Mouse (Mus musculus): Measurements from ENCODE around the gene Sel1l3. TPM values are rescaled to one million over a fixed set of nuclear protein-coding genes. Genes with fewer than 3 reads are reported as not detected.

The Sel1l3 gene
- polyA plus RNA-seq, 1 experiment from 2014 or later, result 11.1 TPM

DNA sequence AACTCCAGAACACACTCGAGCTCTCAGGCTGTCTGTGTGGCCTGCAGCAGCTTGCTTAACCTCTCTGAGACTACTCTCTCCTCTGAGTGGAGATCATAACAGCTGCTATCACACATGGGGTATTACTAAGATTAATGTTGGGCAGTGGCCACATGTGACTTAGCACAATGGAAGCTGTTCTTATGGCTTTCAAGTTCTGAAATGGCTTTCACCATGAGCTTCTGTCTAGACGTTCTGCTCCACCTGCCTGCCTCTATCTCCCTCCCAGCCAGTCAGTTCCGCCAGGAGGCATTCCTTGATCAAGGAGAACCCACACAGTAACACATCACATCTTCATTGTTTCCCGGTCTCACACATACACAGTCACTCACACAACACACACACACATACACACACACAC is 3.2 kb downstream of the Sel1l3 start:
- Histone ChIP-seq H3K9me3 (ENCODE audit: control insufficient read depth, low read length) (no peaks in the 10 kb centered on the region), H3K27ac (ENCODE audit: low read depth) (no peak overlapping the region), H3K36me3 (ENCODE audit: control insufficient read depth, insufficient read depth, low read length) (no peaks in the 10 kb centered on the region), H3K9ac (ENCODE audit: low read length) (no peak overlapping the region), H3K27me3 (replicated peaks; ENCODE audit: control insufficient read depth, insufficient read depth, low read length) (peaks cover 32% of the 10 kb centered on the region), H3K4me3 (ENCODE audit: low read depth, low read length) (no peak overlapping the region), H3K4me1 (replicated peaks; ENCODE audit: control insufficient read depth, insufficient read depth, low read length) (no peaks in the 10 kb centered on the region), H3K4me2 (ENCODE audit: low read length) (no peak overlapping the region)
- DNase-seq (ENCODE audit: low spot score) (no peak), ATAC-seq (replicated peaks; ENCODE audit: low FRiP score, low TSS enrichment, low read depth) (no peak)
- WGBS, result 75% methylated on average over 4 of the region's 4 CpGs

DNA sequence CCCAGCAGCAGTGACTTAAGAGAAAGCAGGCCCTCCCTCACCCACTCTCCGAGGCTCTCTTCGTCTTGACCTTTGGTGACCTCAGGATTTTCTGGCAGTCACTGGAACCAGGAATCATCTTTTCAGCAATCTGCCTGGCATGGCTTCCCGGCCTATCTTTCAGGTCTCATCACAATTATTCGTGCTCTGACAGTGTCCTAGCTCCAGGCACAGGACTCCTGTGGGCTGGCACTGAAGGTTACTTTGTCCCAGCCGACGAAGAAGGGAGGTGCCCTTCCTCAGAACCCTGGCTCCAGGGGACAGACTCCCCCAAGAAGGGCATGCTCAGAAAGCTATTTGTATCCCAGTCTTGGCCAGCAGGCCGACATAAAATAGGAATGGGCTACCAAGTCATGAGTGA is 4.0 kb downstream of the Sel1l3 start:
- H3K4me3 ChIP-seq (ENCODE audit: low read depth, low read length), result no peak overlapping the region
- H3K4me2 ChIP-seq (ENCODE audit: low read length), result no peak overlapping the region
- no peaks in the 10 kb centered on the region for H3K4me1 ChIP-seq (replicated peaks; ENCODE audit: control insufficient read depth, insufficient read depth, low read length)
- ATAC-seq (replicated peaks; ENCODE audit: low FRiP score, low TSS enrichment, low read depth) (no peak), DNase-seq (ENCODE audit: low spot score) (no peak)
- H3K27me3 ChIP-seq (replicated peaks; ENCODE audit: control insufficient read depth, insufficient read depth, low read length), result peaks cover 32% of the 10 kb centered on the region
- no peak overlapping the region for H3K27ac ChIP-seq (ENCODE audit: low read depth)
- WGBS, result 41% methylated on average over 7 of the region's 7 CpGs
- no peaks in the 10 kb centered on the region for H3K36me3 ChIP-seq (ENCODE audit: control insufficient read depth, insufficient read depth, low read length)
- H3K9ac ChIP-seq (ENCODE audit: low read length), result no peak overlapping the region
- no peaks in the 10 kb centered on the region for H3K9me3 ChIP-seq (ENCODE audit: control insufficient read depth, low read length)

DNA sequence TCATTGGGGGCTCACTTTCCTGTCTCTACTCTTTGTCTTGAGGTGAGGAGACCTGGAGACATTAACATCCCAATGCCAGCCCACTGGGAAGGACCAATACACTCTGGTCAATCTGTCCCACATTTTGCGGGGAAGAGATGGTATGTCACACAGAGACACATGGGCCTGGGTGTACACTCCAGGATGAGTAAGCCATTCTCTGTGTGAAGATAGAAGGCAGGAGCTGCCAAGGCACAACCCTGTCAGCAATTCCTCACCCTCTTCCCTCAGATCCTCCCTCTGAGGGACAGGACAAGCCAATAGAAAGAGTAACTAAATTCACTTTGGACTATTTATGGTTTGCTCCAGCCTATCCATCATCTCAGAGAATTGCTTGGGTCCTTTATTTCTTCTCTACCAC is 5.0 kb downstream of the Sel1l3 start:
- Histone ChIP-seq H3K9me3 (ENCODE audit: control insufficient read depth, low read length) (no peaks in the 10 kb centered on the region), H3K4me3 (ENCODE audit: low read depth, low read length) (no peak overlapping the region), H3K9ac (ENCODE audit: low read length) (no peak overlapping the region), H3K36me3 (ENCODE audit: control insufficient read depth, insufficient read depth, low read length) (no peaks in the 10 kb centered on the region), H3K4me1 (replicated peaks; ENCODE audit: control insufficient read depth, insufficient read depth, low read length) (no peaks in the 10 kb centered on the region), H3K27me3 (replicated peaks; ENCODE audit: control insufficient read depth, insufficient read depth, low read length) (peaks cover 25% of the 10 kb centered on the region), H3K4me2 (ENCODE audit: low read length) (no peak overlapping the region), H3K27ac (ENCODE audit: low read depth) (no peak overlapping the region)
- DNase-seq (ENCODE audit: low spot score) (no peak), ATAC-seq (replicated peaks; ENCODE audit: low FRiP score, low TSS enrichment, low read depth) (no peak)
- WGBS, result 79% methylated on average over 1 of the region's 1 CpGs

DNA sequence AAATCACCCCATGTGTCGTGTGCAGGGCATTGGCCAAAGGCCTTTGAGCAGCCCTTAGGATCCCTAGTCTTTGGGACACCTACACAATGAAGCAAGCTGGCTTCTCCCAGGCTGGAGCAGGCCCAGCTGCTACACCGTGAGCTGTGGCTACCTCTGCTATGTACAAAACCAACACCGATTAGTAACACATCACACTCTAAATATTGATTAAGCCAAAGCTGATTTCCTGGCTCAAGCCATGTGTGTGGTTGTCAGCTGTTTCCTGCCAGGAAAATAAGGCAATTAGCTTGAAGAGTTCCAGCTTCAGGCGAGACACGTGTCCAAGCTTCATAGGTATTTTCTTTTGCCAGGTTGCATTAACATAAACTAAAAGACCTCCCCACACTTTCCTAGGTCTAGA is 7.2 kb downstream of the Sel1l3 start:
- no peak for ATAC-seq (replicated peaks; ENCODE audit: low FRiP score, low TSS enrichment, low read depth)
- H3K36me3 ChIP-seq (ENCODE audit: control insufficient read depth, insufficient read depth, low read length), result no peaks in the 10 kb centered on the region
- no peak overlapping the region for H3K9ac ChIP-seq (ENCODE audit: low read length)
- no peaks in the 10 kb centered on the region for H3K9me3 ChIP-seq (ENCODE audit: control insufficient read depth, low read length)
- H3K4me2 ChIP-seq (ENCODE audit: low read length), result no peak overlapping the region
- no peak for DNase-seq (ENCODE audit: low spot score)
- no peaks in the 10 kb centered on the region for H3K4me1 ChIP-seq (replicated peaks; ENCODE audit: control insufficient read depth, insufficient read depth, low read length)
- no peak overlapping the region for H3K4me3 ChIP-seq (ENCODE audit: low read depth, low read length)
- 70% methylated on average over 5 of the region's 5 CpGs for WGBS
- H3K27me3 ChIP-seq (replicated peaks; ENCODE audit: control insufficient read depth, insufficient read depth, low read length), result peaks cover 6% of the 10 kb centered on the region
- H3K27ac ChIP-seq (ENCODE audit: low read depth), result no peak overlapping the region

DNA sequence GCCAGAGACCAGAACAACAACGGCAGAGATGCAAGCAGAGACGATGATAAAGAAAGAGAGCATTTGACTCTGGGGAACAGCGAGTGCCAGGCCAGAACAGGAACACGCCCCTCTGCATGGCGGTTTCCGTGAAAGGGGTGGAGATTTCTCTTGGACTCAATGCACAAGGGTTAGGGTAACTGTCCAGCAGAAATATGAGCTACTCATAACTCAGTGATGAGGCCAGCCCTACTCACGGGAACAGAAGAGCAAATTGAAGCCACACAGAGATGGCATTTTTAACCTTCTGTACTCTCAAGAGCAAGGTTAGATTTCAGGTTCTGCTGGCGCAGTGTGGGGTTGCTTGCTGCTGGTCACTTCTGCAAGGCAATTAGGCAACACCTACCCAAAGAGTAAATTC is 11.0 kb downstream of the Sel1l3 start:
- Histone ChIP-seq H3K27ac (ENCODE audit: low read depth) (no peak overlapping the region), H3K4me1 (replicated peaks; ENCODE audit: control insufficient read depth, insufficient read depth, low read length) (no peaks in the 10 kb centered on the region), H3K9me3 (ENCODE audit: control insufficient read depth, low read length) (no peaks in the 10 kb centered on the region), H3K4me3 (ENCODE audit: low read depth, low read length) (no peak overlapping the region), H3K9ac (ENCODE audit: low read length) (no peak overlapping the region), H3K36me3 (ENCODE audit: control insufficient read depth, insufficient read depth, low read length) (no peaks in the 10 kb centered on the region), H3K4me2 (ENCODE audit: low read length) (no peak overlapping the region), H3K27me3 (replicated peaks; ENCODE audit: control insufficient read depth, insufficient read depth, low read length) (no peaks in the 10 kb centered on the region)
- ATAC-seq (replicated peaks; ENCODE audit: low FRiP score, low TSS enrichment, low read depth) (no peak), DNase-seq (ENCODE audit: low spot score) (no peak)
- 71% methylated on average over 8 of the region's 8 CpGs for WGBS

DNA sequence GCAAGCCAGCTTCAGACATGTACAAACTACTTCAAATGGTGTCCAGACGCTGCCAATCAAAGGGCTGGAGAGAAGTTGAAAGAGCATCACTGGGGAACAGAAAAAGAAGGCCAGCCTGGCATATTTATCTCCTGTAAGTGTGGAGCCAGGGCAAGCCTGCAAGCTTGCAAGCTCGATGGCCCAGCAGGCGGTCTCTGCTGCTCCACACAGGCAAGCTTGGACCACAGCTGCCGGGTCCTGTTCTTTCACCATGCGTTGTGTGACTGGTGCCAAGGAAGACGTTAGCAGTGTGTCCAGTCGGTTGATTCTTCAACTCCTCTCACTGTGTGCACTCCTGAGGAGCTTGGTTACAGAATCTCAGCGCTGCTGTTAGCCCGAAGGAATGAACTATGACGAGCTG is 12.9 kb downstream of the Sel1l3 start:
- ATAC-seq (replicated peaks; ENCODE audit: low FRiP score, low TSS enrichment, low read depth) (no peak), DNase-seq (ENCODE audit: low spot score) (no peak)
- no peak overlapping the region for H3K9ac ChIP-seq (ENCODE audit: low read length)
- 87% methylated on average over 10 of the region's 10 CpGs for WGBS
- no peak overlapping the region for H3K4me3 ChIP-seq (ENCODE audit: low read depth, low read length)
- no peaks in the 10 kb centered on the region for H3K27me3 ChIP-seq (replicated peaks; ENCODE audit: control insufficient read depth, insufficient read depth, low read length)
- no peaks in the 10 kb centered on the region for H3K9me3 ChIP-seq (ENCODE audit: control insufficient read depth, low read length)
- no peaks in the 10 kb centered on the region for H3K4me1 ChIP-seq (replicated peaks; ENCODE audit: control insufficient read depth, insufficient read depth, low read length)
- no peak overlapping the region for H3K4me2 ChIP-seq (ENCODE audit: low read length)
- no peaks in the 10 kb centered on the region for H3K36me3 ChIP-seq (ENCODE audit: control insufficient read depth, insufficient read depth, low read length)
- no peak overlapping the region for H3K27ac ChIP-seq (ENCODE audit: low read depth)

DNA sequence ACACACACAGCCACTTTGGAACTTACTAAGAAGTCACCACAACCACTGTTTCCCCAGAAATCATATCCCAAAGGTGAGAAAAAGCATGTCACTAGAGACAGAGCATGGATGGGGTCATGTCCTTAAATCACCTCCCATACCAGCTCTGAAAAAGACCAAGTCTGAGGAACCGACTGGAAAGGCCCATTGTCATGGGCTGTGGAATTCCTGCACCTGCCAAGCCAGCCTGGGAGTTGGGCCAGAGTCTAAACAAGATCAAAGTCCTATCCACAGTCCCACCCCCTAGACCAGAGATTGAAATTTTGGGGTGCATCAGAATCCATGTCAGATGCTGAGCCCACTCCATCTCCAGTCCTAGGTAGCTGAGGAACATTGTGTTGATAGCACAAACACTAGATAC is 15.3 kb downstream of the Sel1l3 start:
- no peak for ATAC-seq (replicated peaks; ENCODE audit: low FRiP score, low TSS enrichment, low read depth)
- H3K4me1 ChIP-seq (replicated peaks; ENCODE audit: control insufficient read depth, insufficient read depth, low read length), result no peaks in the 10 kb centered on the region
- DNase-seq (ENCODE audit: low spot score), result no peak
- no peak overlapping the region for H3K9ac ChIP-seq (ENCODE audit: low read length)
- no peaks in the 10 kb centered on the region for H3K27me3 ChIP-seq (replicated peaks; ENCODE audit: control insufficient read depth, insufficient read depth, low read length)
- no peak overlapping the region for H3K27ac ChIP-seq (ENCODE audit: low read depth)
- H3K4me3 ChIP-seq (ENCODE audit: low read depth, low read length), result no peak overlapping the region
- 82% methylated on average over 1 of the region's 1 CpGs for WGBS
- no peaks in the 10 kb centered on the region for H3K9me3 ChIP-seq (ENCODE audit: control insufficient read depth, low read length)
- no peak overlapping the region for H3K4me2 ChIP-seq (ENCODE audit: low read length)
- no peaks in the 10 kb centered on the region for H3K36me3 ChIP-seq (ENCODE audit: control insufficient read depth, insufficient read depth, low read length)

DNA sequence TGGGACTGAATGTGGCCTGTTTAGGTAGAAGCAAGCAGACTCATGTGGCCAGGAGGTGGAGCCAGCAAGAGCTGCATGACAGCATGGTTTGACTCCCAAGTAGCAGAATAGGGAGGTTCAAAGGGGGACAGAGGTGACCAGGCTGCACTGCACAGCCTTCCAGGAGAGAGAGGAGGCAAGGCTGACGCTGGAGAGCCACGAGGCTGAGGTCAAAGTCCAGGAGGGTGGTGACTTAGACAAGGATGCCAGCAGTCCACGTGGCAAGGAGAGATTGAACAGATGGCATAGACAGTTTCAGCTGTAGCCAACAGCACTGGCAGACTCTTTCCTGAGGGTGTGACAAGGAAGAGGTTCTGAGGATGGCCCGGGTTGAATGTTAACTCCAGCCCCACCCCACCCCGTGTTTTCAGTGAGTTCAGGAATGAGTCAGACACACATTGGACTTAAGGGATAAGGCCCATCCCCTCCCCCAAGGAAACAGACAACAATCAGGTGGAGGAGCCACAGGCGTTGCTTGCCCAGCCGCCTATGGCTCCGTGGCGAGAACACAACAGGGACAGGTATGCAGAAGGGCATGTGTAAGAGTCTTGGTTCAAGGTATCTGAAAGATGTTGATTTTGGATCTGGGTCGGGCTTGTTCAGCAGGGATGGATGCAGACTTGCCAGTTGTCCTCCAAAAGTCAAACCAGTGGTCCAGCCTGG is 17.2 kb downstream of the Sel1l3 start:
- Histone ChIP-seq H3K4me1 (replicated peaks; ENCODE audit: control insufficient read depth, insufficient read depth, low read length) (no peaks in the 10 kb centered on the region), H3K9me3 (ENCODE audit: control insufficient read depth, low read length) (no peaks in the 10 kb centered on the region), H3K9ac (ENCODE audit: low read length) (no peak overlapping the region), H3K27me3 (replicated peaks; ENCODE audit: control insufficient read depth, insufficient read depth, low read length) (no peaks in the 10 kb centered on the region), H3K27ac (ENCODE audit: low read depth) (peak overlapping the region; percentile 29; the same call in 1 of the 2 replicates), H3K4me3 (ENCODE audit: low read depth, low read length) (no peak overlapping the region), H3K36me3 (ENCODE audit: control insufficient read depth, insufficient read depth, low read length) (no peaks in the 10 kb centered on the region), H3K4me2 (ENCODE audit: low read length) (no peak overlapping the region)
- ATAC-seq (replicated peaks; ENCODE audit: low FRiP score, low TSS enrichment, low read depth) (peak; percentile 94), DNase-seq (ENCODE audit: low spot score) (peak; percentile 77)
- 58% methylated on average over 10 of the region's 10 CpGs for WGBS

DNA sequence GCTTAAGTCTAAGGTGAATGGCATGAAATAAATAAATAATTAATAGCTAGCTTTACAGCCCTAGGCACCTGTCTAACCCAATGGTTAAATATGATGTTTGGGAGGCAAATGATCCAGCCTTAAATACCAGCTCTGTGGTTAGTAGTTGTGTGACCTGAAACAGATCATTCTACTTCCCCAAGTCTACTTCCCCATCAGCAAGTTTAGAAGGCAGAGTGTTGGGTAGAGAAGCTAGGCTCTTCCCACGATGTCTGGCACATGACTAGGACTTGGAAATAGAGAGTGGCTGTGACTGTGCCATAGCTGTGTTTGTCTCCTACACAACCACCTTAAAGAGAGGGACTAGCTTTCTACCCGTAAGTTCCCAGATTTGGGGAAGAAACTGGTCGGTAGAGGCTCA is 18.9 kb downstream of the Sel1l3 start:
- WGBS, result 94% methylated on average over 3 of the region's 3 CpGs
- Histone ChIP-seq H3K36me3 (ENCODE audit: control insufficient read depth, insufficient read depth, low read length) (no peaks in the 10 kb centered on the region), H3K4me1 (replicated peaks; ENCODE audit: control insufficient read depth, insufficient read depth, low read length) (no peaks in the 10 kb centered on the region), H3K27me3 (replicated peaks; ENCODE audit: control insufficient read depth, insufficient read depth, low read length) (no peaks in the 10 kb centered on the region), H3K27ac (ENCODE audit: low read depth) (no peak overlapping the region), H3K9ac (ENCODE audit: low read length) (no peak overlapping the region), H3K4me3 (ENCODE audit: low read depth, low read length) (no peak overlapping the region), H3K4me2 (ENCODE audit: low read length) (no peak overlapping the region), H3K9me3 (ENCODE audit: control insufficient read depth, low read length) (no peaks in the 10 kb centered on the region)
- ATAC-seq (replicated peaks; ENCODE audit: low FRiP score, low TSS enrichment, low read depth), result no peak
- DNase-seq (ENCODE audit: low spot score), result no peak
